Mouse (Mus musculus) fibroblast of lung, adult 2 months (primary cell): ENCODE measurements around the gene Slc16a2.

Source experiments
- DNase-seq: peaks from one replicate; pipeline ENCODE4 v3.0.0-alpha.2; 2011; ENCODE audit warnings: low read depth

Gene Slc16a2

DNA sequence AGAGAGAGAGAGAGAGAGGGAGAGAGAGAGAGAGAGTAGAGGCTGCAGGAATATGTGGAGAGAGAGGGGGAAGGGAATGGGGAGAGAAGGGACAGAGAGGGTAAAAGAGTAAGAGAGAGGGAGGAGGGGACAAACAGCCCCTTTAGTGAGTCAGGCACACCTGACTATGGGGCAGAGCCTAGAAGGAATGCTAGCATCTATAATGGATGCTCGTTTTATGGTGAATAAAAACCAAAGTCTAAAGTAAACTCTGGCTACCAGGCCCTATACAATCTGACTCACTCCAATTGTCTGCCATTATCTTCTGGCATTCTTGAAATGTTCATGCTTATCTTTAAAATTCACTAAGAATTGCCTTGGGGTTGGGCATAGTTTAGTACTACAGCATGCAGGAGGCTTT, 169.7 kb downstream of the Slc16a2 start:
- DNase-seq, result no peak
